Mouse (Mus musculus): ENCODE measurements around the gene Nptx1. TPM values are rescaled to one million over a fixed set of nuclear protein-coding genes. Genes with fewer than 3 reads are reported as not detected.

Gene Nptx1
- polyA plus RNA-seq, 1 experiment from 2014 or later: 23.7 TPM

- Histone ChIP-seq H3K9ac (replicated peaks; ENCODE audit: low read depth, low read length) (no peak overlapping the region), H3K27ac (ENCODE audit: low read depth, low read length) (no peak overlapping the region), H3K9me3 (ENCODE audit: control insufficient read depth, low read length) (no peaks in the 10 kb centered on the region), H3K4me2 (ENCODE audit: low read depth, low read length) (no peak overlapping the region), H3K27me3 (ENCODE audit: control insufficient read depth, insufficient read depth, low read length) (no peaks in the 10 kb centered on the region), H3K4me3 (ENCODE audit: low read depth, low read length) (no peak overlapping the region), H3K4me1 (ENCODE audit: control insufficient read depth, insufficient read depth, low read length) (peaks cover 3% of the 10 kb centered on the region; the same call in 1 of the 2 replicates), H3K36me3 (ENCODE audit: control insufficient read depth, insufficient read depth, low read length) (no peaks in the 10 kb centered on the region)
- no peak for ATAC-seq (ENCODE audit: low read depth)
- 85% methylated on average over 6 of the region's 6 CpGs for WGBS
Measured at GRCm38 (mm10) chr11:119521920-119522710, 25.4 kb downstream of the Nptx1 start.

GRCm38 (mm10) chr11:119520713-119521063 is 26.9 kb downstream of the Nptx1 start:
- Histone ChIP-seq H3K36me3 (ENCODE audit: control insufficient read depth, insufficient read depth, low read length) (no peaks in the 10 kb centered on the region), H3K27ac (ENCODE audit: low read depth, low read length) (no peak overlapping the region), H3K9me3 (ENCODE audit: control insufficient read depth, low read length) (no peaks in the 10 kb centered on the region), H3K4me3 (ENCODE audit: low read depth, low read length) (no peak overlapping the region), H3K9ac (replicated peaks; ENCODE audit: low read depth, low read length) (no peak overlapping the region), H3K4me2 (ENCODE audit: low read depth, low read length) (no peak overlapping the region), H3K4me1 (ENCODE audit: control insufficient read depth, insufficient read depth, low read length) (peaks cover 6% of the 10 kb centered on the region; the same call in 1 of the 2 replicates), H3K27me3 (ENCODE audit: control insufficient read depth, insufficient read depth, low read length) (no peaks in the 10 kb centered on the region)
- no peak for ATAC-seq (ENCODE audit: low read depth)

- Histone ChIP-seq H3K4me3 (ENCODE audit: low read depth, low read length) (no peak overlapping the region), H3K4me1 (ENCODE audit: control insufficient read depth, insufficient read depth, low read length) (peaks cover 10% of the 10 kb centered on the region; the same call in 1 of the 2 replicates), H3K4me2 (ENCODE audit: low read depth, low read length) (no peak overlapping the region), H3K9me3 (ENCODE audit: control insufficient read depth, low read length) (no peaks in the 10 kb centered on the region), H3K36me3 (ENCODE audit: control insufficient read depth, insufficient read depth, low read length) (no peaks in the 10 kb centered on the region), H3K9ac (replicated peaks; ENCODE audit: low read depth, low read length) (no peak overlapping the region), H3K27ac (ENCODE audit: low read depth, low read length) (no peak overlapping the region), H3K27me3 (ENCODE audit: control insufficient read depth, insufficient read depth, low read length) (no peaks in the 10 kb centered on the region)
- 69% methylated on average over 5 of the region's 5 CpGs for WGBS
- ATAC-seq (ENCODE audit: low read depth): no peak
Measured at GRCm38 (mm10) chr11:119520005-119520712, 27.4 kb downstream of the Nptx1 start.

- Histone ChIP-seq H3K4me2 (ENCODE audit: low read depth, low read length) (no peak overlapping the region), H3K36me3 (ENCODE audit: control insufficient read depth, insufficient read depth, low read length) (no peaks in the 10 kb centered on the region), H3K27ac (ENCODE audit: low read depth, low read length) (no peak overlapping the region), H3K9ac (replicated peaks; ENCODE audit: low read depth, low read length) (no peak overlapping the region), H3K4me1 (ENCODE audit: control insufficient read depth, insufficient read depth, low read length) (peaks cover 14% of the 10 kb centered on the region), H3K9me3 (ENCODE audit: control insufficient read depth, low read length) (no peaks in the 10 kb centered on the region), H3K4me3 (ENCODE audit: low read depth, low read length) (no peak overlapping the region), H3K27me3 (ENCODE audit: control insufficient read depth, insufficient read depth, low read length) (no peaks in the 10 kb centered on the region)
- WGBS: 95% methylated on average over 1 of the region's 1 CpGs
- no peak for ATAC-seq (ENCODE audit: low read depth)
Measured at GRCm38 (mm10) chr11:119519387-119519786, 28.2 kb downstream of the Nptx1 start.

GRCm38 (mm10) chr11:119516677-119517361 is 30.7 kb downstream of the Nptx1 start:
- H3K27me3 ChIP-seq (ENCODE audit: control insufficient read depth, insufficient read depth, low read length): no peaks in the 10 kb centered on the region
- 62% methylated on average over 12 of the region's 12 CpGs for WGBS
- no peak overlapping the region for H3K4me3 ChIP-seq (ENCODE audit: low read depth, low read length)
- no peaks in the 10 kb centered on the region for H3K9me3 ChIP-seq (ENCODE audit: control insufficient read depth, low read length)
- H3K27ac ChIP-seq (ENCODE audit: low read depth, low read length): no peak overlapping the region
- no peak overlapping the region for H3K4me2 ChIP-seq (ENCODE audit: low read depth, low read length)
- peaks cover 19% of the 10 kb centered on the region for H3K4me1 ChIP-seq (ENCODE audit: control insufficient read depth, insufficient read depth, low read length)
- ATAC-seq (ENCODE audit: low read depth): peak; percentile 33; the same call in 1 of the 2 replicates
- H3K36me3 ChIP-seq (ENCODE audit: control insufficient read depth, insufficient read depth, low read length): no peaks in the 10 kb centered on the region
- no peak overlapping the region for H3K9ac ChIP-seq (replicated peaks; ENCODE audit: low read depth, low read length)

GRCm38 (mm10) chr11:119515823-119516676 is 31.5 kb downstream of the Nptx1 start:
- no peaks in the 10 kb centered on the region for H3K36me3 ChIP-seq (ENCODE audit: control insufficient read depth, insufficient read depth, low read length)
- no peaks in the 10 kb centered on the region for H3K27me3 ChIP-seq (ENCODE audit: control insufficient read depth, insufficient read depth, low read length)
- no peak overlapping the region for H3K27ac ChIP-seq (ENCODE audit: low read depth, low read length)
- WGBS: 48% methylated on average over 16 of the region's 16 CpGs
- no peak overlapping the region for H3K9ac ChIP-seq (replicated peaks; ENCODE audit: low read depth, low read length)
- H3K4me2 ChIP-seq (ENCODE audit: low read depth, low read length): no peak overlapping the region
- H3K4me1 ChIP-seq (ENCODE audit: control insufficient read depth, insufficient read depth, low read length): peaks cover 19% of the 10 kb centered on the region
- 0 out of 2 replicates have a peak, but pooled peaks have one; percentile 28 for ATAC-seq (ENCODE audit: low read depth)
- no peak overlapping the region for H3K4me3 ChIP-seq (ENCODE audit: low read depth, low read length)
- no peaks in the 10 kb centered on the region for H3K9me3 ChIP-seq (ENCODE audit: control insufficient read depth, low read length)

GRCm38 (mm10) chr11:119514967-119515636 is 32.5 kb downstream of the Nptx1 start:
- no peaks in the 10 kb centered on the region for H3K36me3 ChIP-seq (ENCODE audit: control insufficient read depth, insufficient read depth, low read length)
- no peak overlapping the region for H3K4me3 ChIP-seq (ENCODE audit: low read depth, low read length)
- no peaks in the 10 kb centered on the region for H3K9me3 ChIP-seq (ENCODE audit: control insufficient read depth, low read length)
- peak overlapping the region; percentile 34 for H3K4me2 ChIP-seq (ENCODE audit: low read depth, low read length)
- H3K4me1 ChIP-seq (ENCODE audit: control insufficient read depth, insufficient read depth, low read length): peaks cover 19% of the 10 kb centered on the region
- H3K27me3 ChIP-seq (ENCODE audit: control insufficient read depth, insufficient read depth, low read length): no peaks in the 10 kb centered on the region
- peak overlapping the region; percentile 52 for H3K27ac ChIP-seq (ENCODE audit: low read depth, low read length)
- peak overlapping the region; percentile 39; the same call in 1 of the 2 replicates for H3K9ac ChIP-seq (replicated peaks; ENCODE audit: low read depth, low read length)
- peak; percentile 77 for ATAC-seq (ENCODE audit: low read depth)
- WGBS: 1% methylated on average over 21 of the region's 21 CpGs
